Mouse (Mus musculus) bone marrow, adult 2 months (tissue): ENCODE data around the gene Rai1.

Source experiments
- CTCF ChIP-seq: fragments of 200-500 bp; IDR thresholded peaks from 2 replicates; pipeline ENCODE4 v1.5.1; 2011; ENCODE audit warnings: low read length, control low read depth; ENCODE audit not compliant: control insufficient read depth, insufficient read depth
- POLR2A ChIP-seq: fragments of 200-500 bp; IDR thresholded peaks from 2 replicates; pipeline ENCODE4 v1.6.1; 2011; ENCODE audit warnings: low read depth, mild to moderate bottlenecking, control low read depth, low read length, borderline replicate concordance; ENCODE audit not compliant: control insufficient read depth

DNA sequence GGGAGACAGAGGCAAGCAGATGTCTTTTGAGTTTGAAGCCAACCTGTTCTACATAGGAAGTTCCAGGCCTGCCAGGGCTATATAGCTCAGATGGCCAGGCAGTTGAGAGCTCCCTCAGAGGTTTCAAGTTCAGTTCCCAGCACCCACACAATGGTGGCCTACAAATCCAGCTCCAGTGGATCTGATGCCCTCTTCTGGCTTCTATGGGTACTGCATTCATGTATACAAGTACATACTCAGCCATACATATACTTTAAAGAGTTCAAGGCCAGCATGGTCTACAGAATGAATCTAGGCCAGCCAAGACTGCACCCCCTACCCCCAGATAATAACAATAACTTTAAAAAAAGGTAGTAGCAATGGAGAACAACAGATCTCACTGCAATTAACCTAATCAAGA, 90.3 kb downstream of the Rai1 start:
- TF ChIP-seq CTCF = peak; percentile 24; the same call in 1 of the 2 replicates
- no peak for TF ChIP-seq POLR2A
